Mouse (Mus musculus) urinary bladder, postnatal 4 days (tissue): Measurements from ENCODE around the gene Camk2g.

Experiments used
- DNase-seq, 2 experiments: peaks; one replicate each; pipeline ENCODE4 v3.0.0; 2021 to 2022; ENCODE audit warnings: low spot score in 2 of 2

Gene Camk2g

GRCm38 (mm10) chr14:20793758-20794531 is at the start of gene Camk2g:
Camk2g (minus strand) TSS chr14:20794088.
- peak; percentile 83 to 85 for DNase-seq

GRCm38 (mm10) chr14:20842629-20843028 is 48.7 kb upstream of the Camk2g start:
- no peak for DNase-seq

GRCm38 (mm10) chr14:20841526-20841925 is 47.6 kb upstream of the Camk2g start:
- no peak for DNase-seq

- DNase-seq = no peak
Measured at GRCm38 (mm10) chr14:20837681-20838080, 43.8 kb upstream of the Camk2g start.

- DNase-seq = no peak
Measured at GRCm38 (mm10) chr14:20836905-20837376, 43.1 kb upstream of the Camk2g start.

GRCm38 (mm10) chr14:20836171-20836904 is 42.5 kb upstream of the Camk2g start, which contains the start of gene Plau:
Plau (plus strand) TSS chr14:20836660.
- peak; percentile 70 to 72 for DNase-seq

- DNase-seq = no peak
Measured at GRCm38 (mm10) chr14:20834136-20834535, 40.2 kb upstream of the Camk2g start.

GRCm38 (mm10) chr14:20833525-20833924 is 39.6 kb upstream of the Camk2g start:
- no peak for DNase-seq

GRCm38 (mm10) chr14:20831915-20832314 is 38.0 kb upstream of the Camk2g start:
- DNase-seq = no peak

GRCm38 (mm10) chr14:20831141-20831910 is 37.4 kb upstream of the Camk2g start:
- no peak for DNase-seq

GRCm38 (mm10) chr14:20829523-20830366 is 35.9 kb upstream of the Camk2g start:
- DNase-seq = no peak

- DNase-seq = no peak
Measured at GRCm38 (mm10) chr14:20828524-20828923, 34.6 kb upstream of the Camk2g start.

GRCm38 (mm10) chr14:20827491-20827890 is 33.6 kb upstream of the Camk2g start:
- DNase-seq = no peak

- DNase-seq = no peak
Measured at GRCm38 (mm10) chr14:20827061-20827460, 33.2 kb upstream of the Camk2g start.

GRCm38 (mm10) chr14:20825516-20825915 is 31.6 kb upstream of the Camk2g start:
- no peak for DNase-seq

- no peak for DNase-seq
Measured at GRCm38 (mm10) chr14:20824517-20824916, 30.6 kb upstream of the Camk2g start.

- no peak for DNase-seq
Measured at GRCm38 (mm10) chr14:20815448-20815847, 21.6 kb upstream of the Camk2g start.

GRCm38 (mm10) chr14:20811779-20812406 is 18.0 kb upstream of the Camk2g start:
- DNase-seq = no peak

GRCm38 (mm10) chr14:20811236-20811635 is 17.3 kb upstream of the Camk2g start:
- no peak for DNase-seq

GRCm38 (mm10) chr14:20809820-20810219 is 15.9 kb upstream of the Camk2g start:
- DNase-seq = no peak

GRCm38 (mm10) chr14:20809349-20809748 is 15.5 kb upstream of the Camk2g start:
- no peak for DNase-seq
